Mouse (Mus musculus) heart, postnatal 0 days (tissue): ENCODE data around the gene Prdm16. TPM values are rescaled to one million over a fixed set of nuclear protein-coding genes. Genes with fewer than 3 reads are reported as not detected.

Experiments
- ATAC-seq: fragments of 200-750 bp; cut with Nextera tagmentation; 2 replicates; pipeline ENCODE4 v1.8.0; 2017; ENCODE audit warnings: low read depth, moderate number of reproducible peaks, moderate library complexity; ENCODE audit not compliant: insufficient read depth
- DNase-seq: peaks from one replicate; pipeline ENCODE4 v3.0.0-alpha.2; 2016; ENCODE audit warnings: low spot score
- H3K27ac ChIP-seq: fragments of 300-500 bp; sonication (generic); 2 replicates; pipeline ENCODE4 v1.5.1; 2014; ENCODE audit warnings: low read depth, mild to moderate bottlenecking
- H3K27me3 ChIP-seq: fragments of 300-500 bp; sonication (generic); 2 replicates; pipeline ENCODE4 v1.6.1; 2014; ENCODE audit warnings: low read length, mixed read lengths; ENCODE audit not compliant: control insufficient read depth, insufficient read depth
- H3K36me3 ChIP-seq: fragments of 300-500 bp; sonication (generic); replicated peaks from 2 replicates; pipeline ENCODE4 v1.6.1; 2014; ENCODE audit warnings: low read length, mixed read lengths; ENCODE audit not compliant: control insufficient read depth, insufficient read depth
- H3K4me1 ChIP-seq: fragments of 300-500 bp; sonication (generic); 2 replicates; pipeline ENCODE4 v1.6.1; 2014; ENCODE audit warnings: antibody characterized with exemption; ENCODE audit not compliant: control insufficient read depth, insufficient read depth
- H3K4me2 ChIP-seq: fragments of 300-500 bp; sonication (generic); 2 replicates; pipeline ENCODE4 v1.6.1; 2014; ENCODE audit warnings: low read depth, mild to moderate bottlenecking, low read length, moderate library complexity
- H3K4me3 ChIP-seq: fragments of 300-500 bp; sonication (generic); 2 replicates; pipeline ENCODE4 v1.5.1; 2014; ENCODE audit warnings: low read depth, low read length
- H3K9ac ChIP-seq: fragments of 300-500 bp; sonication (generic); replicated peaks from 2 replicates; pipeline ENCODE4 v1.6.1; 2014; ENCODE audit warnings: low read depth, low read length, mixed read lengths
- H3K9me3 ChIP-seq: fragments of 300-500 bp; sonication (generic); replicated peaks from 2 replicates; pipeline ENCODE4 v1.6.1; 2016; ENCODE audit warnings: low read length; ENCODE audit not compliant: control insufficient read depth
- CTCF ChIP-seq: IDR thresholded peaks from 2 replicates; pipeline ENCODE4 v1.5.1; 2016; ENCODE audit warnings: antibody characterized with exemption, control low read depth, low read depth
- EP300 ChIP-seq: IDR thresholded peaks from 2 replicates; pipeline ENCODE4 v1.6.1; 2016; ENCODE audit warnings: antibody characterized with exemption, low read depth
- WGBS: fragments of 180-500 bp; shearing (Covaris S2); extraction: QIAGEN DNeasy Blood & Tissue Kit; methylation state at CpG from one replicate; pipeline ENCODE4 v1.1.7; 2014; 5-methylcytosine and 5-hydroxymethylcytosine counted together
- polyA plus RNA-seq: library from polyadenylated mRNA; unstranded; fragments of >200 nt; fragmentation: Nextera tagmentation; extraction: Ambion mirVana; gene quantifications from 2 replicates; pipeline ENCODE4 v1.2.1, GENCODE M21; 2015
- total RNA-seq: library from RNA; depleted of rRNA; stranded (reverse); fragments of >200 nt; gene quantifications from 2 replicates; pipeline ENCODE4 v1.2.3, GENCODE M21; 2014; ENCODE audit warnings: low replicate concordance

The Prdm16 gene
- total and polyA plus RNA-seq, 2 experiments from 2014 or later: 9.3 to 14.7 TPM

DNA sequence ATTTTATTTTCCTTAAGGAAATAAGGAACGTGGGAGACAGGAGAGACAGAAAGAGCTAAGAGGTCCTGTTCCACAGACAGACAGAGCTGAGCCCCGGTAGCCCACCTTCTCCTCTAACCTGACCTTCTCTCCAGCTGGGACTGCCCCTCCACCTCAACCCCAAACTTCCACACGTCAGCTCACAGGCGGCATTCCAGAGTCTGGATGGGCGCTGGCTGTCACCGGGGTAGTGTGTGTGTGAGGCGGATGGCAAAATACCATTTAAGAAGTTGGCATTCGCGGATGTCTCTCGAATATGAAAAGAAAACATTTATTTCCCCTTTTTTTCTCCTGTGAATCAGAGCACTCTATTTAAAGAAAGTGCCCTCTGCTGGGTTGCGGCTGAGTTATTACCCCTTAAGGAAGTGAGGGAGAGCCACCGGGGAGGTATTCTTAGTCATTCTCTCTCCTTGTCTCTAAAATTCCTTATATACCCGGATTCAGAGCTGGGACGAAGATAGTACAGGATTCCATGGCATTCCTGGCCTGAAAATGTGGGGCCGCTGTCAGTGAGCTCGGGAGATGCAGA lies 117.1 kb downstream of the Prdm16 start:
- H3K4me2 ChIP-seq: no peak overlapping the region
- no peak overlapping the region for H3K4me3 ChIP-seq
- H3K4me1 ChIP-seq: peaks cover 45% of the 10 kb centered on the region
- peak overlapping the region; percentile 38 for H3K9ac ChIP-seq
- WGBS: 23% methylated on average over 16 of the region's 16 CpGs
- no peak for TF ChIP-seq EP300
- TF ChIP-seq CTCF: no peak
- ATAC-seq (peak; percentile 62; the same call in 1 of the 2 replicates), DNase-seq (peak; percentile 54)
- no peaks in the 10 kb centered on the region for H3K36me3 ChIP-seq
- no peaks in the 10 kb centered on the region for H3K27me3 ChIP-seq
- H3K27ac ChIP-seq: peak overlapping the region; percentile 76
- H3K9me3 ChIP-seq: no peaks in the 10 kb centered on the region

DNA sequence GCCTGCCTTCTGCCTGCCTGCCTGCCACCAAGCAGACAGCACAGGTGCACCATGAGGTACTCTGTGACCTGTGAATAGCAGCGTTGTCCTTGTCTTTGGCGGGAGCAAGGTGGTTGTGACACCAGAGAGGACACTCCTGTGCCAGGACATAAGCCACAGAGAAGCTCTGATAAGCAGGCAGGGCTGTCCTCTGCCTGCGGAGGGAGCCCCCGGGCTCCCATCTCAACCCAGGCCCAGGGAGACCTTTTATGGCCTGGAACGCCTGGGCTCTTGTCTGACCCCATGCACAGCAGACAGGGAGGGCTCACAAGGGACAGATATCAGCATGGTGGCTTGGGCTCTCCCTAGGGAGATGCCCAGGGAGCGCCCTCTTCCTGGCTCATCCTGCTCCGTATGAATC lies 118.7 kb downstream of the Prdm16 start:
- 64% methylated on average over 7 of the region's 7 CpGs for WGBS
- DNase-seq (no peak), ATAC-seq (peak; percentile 31; the same call in 1 of the 2 replicates)
- Histone ChIP-seq H3K9ac (no peak overlapping the region), H3K27ac (0 out of 2 replicates have a peak overlapping the region, but pooled peaks have one; percentile 76), H3K27me3 (no peaks in the 10 kb centered on the region), H3K36me3 (no peaks in the 10 kb centered on the region), H3K4me2 (no peak overlapping the region), H3K4me3 (no peak overlapping the region), H3K9me3 (no peaks in the 10 kb centered on the region), H3K4me1 (peaks cover 35% of the 10 kb centered on the region)
- TF ChIP-seq EP300 (no peak), CTCF (0 out of 2 replicates have a peak, but pooled peaks have one; percentile 7)

DNA sequence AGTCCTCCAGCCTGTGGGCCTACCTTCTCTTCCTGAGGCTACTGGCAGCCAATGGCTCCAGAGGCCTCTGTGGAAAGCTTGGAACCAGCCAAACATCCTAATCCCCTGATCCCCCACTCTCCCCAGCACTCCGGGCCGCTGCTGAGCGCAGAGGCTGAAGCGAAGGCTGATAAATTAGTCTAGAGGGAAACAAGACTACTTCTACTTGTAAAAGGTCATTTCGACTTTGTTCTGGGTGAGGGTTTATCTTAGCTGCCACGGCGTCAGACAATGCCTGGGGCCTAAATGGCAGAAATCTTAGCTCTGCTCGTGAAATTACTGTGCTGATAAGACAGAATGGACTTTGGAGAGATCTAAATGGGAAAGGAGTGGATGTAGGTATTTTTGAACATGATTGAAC lies 120.2 kb downstream of the Prdm16 start:
- no peaks in the 10 kb centered on the region for H3K27me3 ChIP-seq
- H3K27ac ChIP-seq: peak overlapping the region; percentile 71
- no peaks in the 10 kb centered on the region for H3K36me3 ChIP-seq
- H3K9ac ChIP-seq: no peak overlapping the region
- WGBS: 16% methylated on average over 8 of the region's 8 CpGs
- H3K4me1 ChIP-seq: peaks cover 27% of the 10 kb centered on the region
- no peak overlapping the region for H3K4me2 ChIP-seq
- no peak for ATAC-seq
- no peak for TF ChIP-seq CTCF
- TF ChIP-seq EP300: no peak
- DNase-seq: no peak
- no peaks in the 10 kb centered on the region for H3K9me3 ChIP-seq
- no peak overlapping the region for H3K4me3 ChIP-seq

DNA sequence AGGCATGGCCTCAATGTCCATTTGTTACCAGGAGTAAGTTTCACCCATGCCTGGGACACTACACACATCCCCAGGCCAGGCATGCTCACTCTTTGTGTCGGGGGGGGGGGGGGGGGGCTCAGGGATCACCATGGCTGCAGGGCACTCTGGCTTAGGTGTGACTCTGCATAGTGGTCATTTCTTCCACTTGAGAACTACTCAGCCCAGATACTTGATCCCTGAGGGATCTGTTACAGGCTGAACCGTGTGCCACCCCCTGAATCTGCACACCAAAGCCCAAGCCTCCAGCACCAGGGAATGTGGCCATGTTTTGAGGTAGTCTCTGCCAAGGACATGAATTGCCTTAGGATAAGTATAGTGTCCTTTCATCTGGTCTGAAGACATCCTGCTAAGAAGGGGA lies 123.0 kb downstream of the Prdm16 start:
- WGBS: 50% methylated on average over 2 of the region's 2 CpGs
- no peak overlapping the region for H3K4me2 ChIP-seq
- TF ChIP-seq CTCF (no peak), EP300 (no peak)
- H3K9me3 ChIP-seq: no peaks in the 10 kb centered on the region
- DNase-seq (no peak), ATAC-seq (no peak)
- H3K27me3 ChIP-seq: no peaks in the 10 kb centered on the region
- no peak overlapping the region for H3K27ac ChIP-seq
- no peaks in the 10 kb centered on the region for H3K36me3 ChIP-seq
- H3K4me1 ChIP-seq: peaks cover 23% of the 10 kb centered on the region
- H3K9ac ChIP-seq: no peak overlapping the region
- no peak overlapping the region for H3K4me3 ChIP-seq

DNA sequence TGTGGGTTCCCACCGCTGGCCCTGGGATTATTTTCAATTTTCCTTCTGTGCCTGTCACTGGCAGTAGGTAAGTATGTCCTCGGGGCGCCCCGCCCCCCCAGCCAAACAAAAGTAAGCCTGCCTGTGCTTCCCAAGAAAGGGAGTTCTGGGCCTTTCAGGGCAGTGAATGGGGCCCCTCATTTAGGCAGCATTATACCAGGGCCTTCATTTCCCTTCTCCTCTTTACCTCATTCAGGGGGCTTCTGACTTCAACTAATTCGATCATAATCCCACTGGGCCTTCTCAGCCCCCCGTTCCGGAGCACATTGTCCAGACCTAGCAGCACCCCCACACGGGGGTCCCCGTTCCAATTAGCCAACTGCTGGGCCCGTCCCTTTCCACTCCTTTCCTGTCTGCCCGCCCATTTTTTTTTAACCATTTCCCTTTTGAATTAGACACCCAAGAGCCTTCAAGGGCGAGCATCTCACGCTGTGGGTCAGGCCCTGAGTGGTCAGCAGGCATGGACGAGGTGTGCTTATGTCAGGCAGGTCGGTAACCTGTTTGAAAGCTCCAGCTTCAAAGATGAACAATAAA lies 124.1 kb downstream of the Prdm16 start:
- H3K36me3 ChIP-seq: no peaks in the 10 kb centered on the region
- ATAC-seq: no peak
- no peaks in the 10 kb centered on the region for H3K9me3 ChIP-seq
- DNase-seq: no peak
- no peaks in the 10 kb centered on the region for H3K27me3 ChIP-seq
- H3K27ac ChIP-seq: no peak overlapping the region
- no peak overlapping the region for H3K4me2 ChIP-seq
- TF ChIP-seq EP300 (no peak), CTCF (no peak)
- peaks cover 18% of the 10 kb centered on the region for H3K4me1 ChIP-seq
- WGBS: 77% methylated on average over 15 of the region's 15 CpGs
- H3K9ac ChIP-seq: no peak overlapping the region
- H3K4me3 ChIP-seq: no peak overlapping the region

DNA sequence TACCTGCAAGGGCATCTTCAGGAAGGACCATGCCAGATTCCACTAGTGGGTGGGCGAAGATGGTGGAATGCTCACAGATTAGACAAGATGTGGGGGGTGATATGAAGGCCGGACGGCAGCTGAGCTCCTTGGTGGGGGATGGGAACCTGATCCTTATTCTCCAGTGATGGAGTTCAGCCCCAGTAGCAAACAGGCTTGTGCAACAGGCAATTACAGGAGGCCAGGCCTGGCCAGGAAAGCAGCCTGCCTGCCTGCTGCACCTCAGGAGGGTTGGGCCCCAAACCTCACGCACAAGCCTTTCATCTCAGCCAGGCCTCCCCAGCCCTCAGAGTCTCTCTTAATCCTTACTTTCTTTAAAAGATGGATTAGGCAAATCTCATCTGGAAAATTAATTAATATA lies 124.9 kb downstream of the Prdm16 start:
- DNase-seq: no peak
- H3K27me3 ChIP-seq: no peaks in the 10 kb centered on the region
- TF ChIP-seq EP300 (no peak), CTCF (no peak)
- H3K27ac ChIP-seq: no peak overlapping the region
- H3K36me3 ChIP-seq: no peaks in the 10 kb centered on the region
- no peak overlapping the region for H3K4me2 ChIP-seq
- H3K4me1 ChIP-seq: peaks cover 21% of the 10 kb centered on the region
- no peak overlapping the region for H3K9ac ChIP-seq
- no peak for ATAC-seq
- no peaks in the 10 kb centered on the region for H3K9me3 ChIP-seq
- 60% methylated on average over 4 of the region's 4 CpGs for WGBS
- H3K4me3 ChIP-seq: no peak overlapping the region
